13 mouse cellular contexts compared by ENCODE assay signal in genomic region chr11:4989187-4989586, GRCm38 (mm10). TPM values are rescaled to one million over a fixed set of nuclear protein-coding genes. Genes with fewer than 3 reads are reported as not detected.
DNase-seq lines count a peak whose midpoint lies in the region; ATAC-seq and TF ChIP-seq lines count a peak whose summit lies in the region.
"Had no signal": no experiment of that assay in that cellular context is flagged by ENCODE, and none has a peak within 500 bp of the region (broad histone marks: within the 10 kb centered on the region; RNA-seq: fewer than 3 reads in every experiment).

No protein-coding gene starts in this region.

- TF ChIP-seq CTCF in small intestine, adult 2 months (IDR thresholded peaks at IDR 0.05; ENCODE audit: extremely low read depth, insufficient read length, insufficient replicate concordance, low read depth, low read length) = no peak

- H3K9ac ChIP-seq in heart, embryonic 15.5 days = no peak overlapping the region
- no peak overlapping the region for H3K9ac ChIP-seq in forebrain, embryonic 11.5 days (ENCODE audit: low read length)
- H3K9ac ChIP-seq: hindbrain, embryonic 12.5 days; midbrain, embryonic 12.5 days had no signal

- H3K27me3 ChIP-seq in heart, embryonic 15.5 days = no peaks in the 10 kb centered on the region
- no peaks in the 10 kb centered on the region for H3K27me3 ChIP-seq in small intestine, adult 2 months (ENCODE audit: control insufficient read depth, insufficient read depth, low read length)
- H3K27me3 ChIP-seq in forebrain, embryonic 11.5 days (ENCODE audit: control insufficient read depth, insufficient read depth, low read length) = no peaks in the 10 kb centered on the region
- H3K27me3 ChIP-seq: hindbrain, embryonic 12.5 days; midbrain, embryonic 12.5 days had no signal

- intact Hi-C loops in heart, postnatal 14 days (cut with DNase I) = no loop called here

- H3K4me3 ChIP-seq in heart, embryonic 15.5 days = no peak overlapping the region
- H3K4me3 ChIP-seq in small intestine, adult 2 months (ENCODE audit: low read depth, low read length) = no peak overlapping the region
- no peak overlapping the region for H3K4me3 ChIP-seq in forebrain, embryonic 11.5 days (ENCODE audit: low read depth, low read length)
- H3K4me3 ChIP-seq: hindbrain, embryonic 12.5 days; midbrain, embryonic 12.5 days had no signal

- no peak for ATAC-seq in heart, embryonic 15.5 days (replicated peaks; ENCODE audit: insufficient number of reproducible peaks, insufficient read depth, low FRiP score, low read depth)
- peak; percentile 53 to 65; a peak in 3 of 4 replicates for ATAC-seq in hematopoietic stem cell, adult 5-6 weeks (replicated peaks in 1 of 2; ENCODE audit: insufficient read depth in 1 of 2, low FRiP score in 2 of 2, low TSS enrichment in 1 of 2, low read depth in 1 of 2, poor library complexity in 2 of 2, severe bottlenecking in 2 of 2)
- no peak for ATAC-seq in forebrain, embryonic 11.5 days (replicated peaks; ENCODE audit: low FRiP score)

- H3K27ac ChIP-seq in heart, embryonic 15.5 days = no peak overlapping the region
- H3K27ac ChIP-seq in small intestine, adult 2 months (ENCODE audit: insufficient read depth, low read depth, low read length) = peak overlapping the region; percentile 36; the same call in 1 of the 2 replicates
- H3K27ac ChIP-seq in forebrain, embryonic 11.5 days (ENCODE audit: low read depth, low read length) = no peak overlapping the region
- H3K27ac ChIP-seq: hindbrain, embryonic 12.5 days; midbrain, embryonic 12.5 days had no signal

- H3K36me3 ChIP-seq in heart, embryonic 15.5 days = no peaks in the 10 kb centered on the region; the same call in 1 of the 2 replicates
- peaks cover 14% of the 10 kb centered on the region for H3K36me3 ChIP-seq in small intestine, adult 2 months (ENCODE audit: control insufficient read depth, insufficient read depth, low read length)
- H3K36me3 ChIP-seq in forebrain, embryonic 11.5 days (ENCODE audit: control insufficient read depth, insufficient read depth, low read length) = no peaks in the 10 kb centered on the region; the same call in 1 of the 2 replicates

- WGBS in heart, embryonic 15.5 days = 49% methylated on average over 3 of the region's 3 CpGs
- 32% methylated on average over 3 of the region's 3 CpGs for WGBS in small intestine, adult 2 months
- 91% methylated on average over 3 of the region's 3 CpGs for WGBS in forebrain, embryonic 11.5 days

- H3K4me2 ChIP-seq in heart, embryonic 15.5 days = 0 out of 2 replicates have a peak overlapping the region, but pooled peaks have one; percentile 11
- H3K4me2 ChIP-seq in forebrain, embryonic 11.5 days (ENCODE audit: low read depth, low read length, severe bottlenecking) = no peak overlapping the region
- H3K4me2 ChIP-seq: hindbrain, embryonic 12.5 days; midbrain, embryonic 12.5 days had no signal

- TF ChIP-seq POLR2A in small intestine, adult 2 months (IDR thresholded peaks at IDR 0.05; ENCODE audit: low read depth, low read length) = no peak

- peaks cover 25% of the 10 kb centered on the region for H3K4me1 ChIP-seq in heart, embryonic 15.5 days (replicated peaks)
- peaks cover 16% of the 10 kb centered on the region for H3K4me1 ChIP-seq in small intestine, adult 2 months (ENCODE audit: control insufficient read depth, insufficient read depth, insufficient read length, low read length)
- peaks cover 7% of the 10 kb centered on the region; the same call in 1 of the 2 replicates for H3K4me1 ChIP-seq in forebrain, embryonic 11.5 days (replicated peaks; ENCODE audit: control insufficient read depth, insufficient read depth, low read length)

- DNase-seq in heart, postnatal 14 days = no peak
- peak; percentile 63 to 69 for DNase-seq in B cell, adult 2 months
- DNase-seq in cerebellum, postnatal 10 days = no peak
- DNase-seq in forebrain, embryonic 11.5 days (ENCODE audit: low spot score) = no peak
- DNase-seq in ovary, postnatal 14 days (ENCODE audit: low spot score) = no peak
- DNase-seq: adrenal gland, adult 2 months; cerebellum, adult 8-10 months; gastrocnemius, postnatal 36 days had no signal

- no peaks in the 10 kb centered on the region for H3K9me3 ChIP-seq in heart, embryonic 15.5 days (replicated peaks)
- no peaks in the 10 kb centered on the region for H3K9me3 ChIP-seq in forebrain, embryonic 11.5 days (ENCODE audit: control insufficient read depth, low read length)
- H3K9me3 ChIP-seq: hindbrain, embryonic 12.5 days; midbrain, embryonic 12.5 days had no signal

RNA-seq across cellular contexts. Expression of gene Ap1b1, which starts 2.6 kb away (rescaled TPM):
- polyA plus RNA-seq in heart, embryonic 15.5 days (2015; fragmentation: Nextera tagmentation; extraction: Ambion mirVana) = 32.1 and 44.9 TPM in 2 replicates
- 10 to 100 TPM; 48.9 to 51.7 TPM for total RNA-seq in heart, postnatal 14 days (2021)
- total RNA-seq in hematopoietic stem cell, adult 5-6 weeks (2017) = 45.0 and 80.8 TPM in 2 replicates
- polyA plus RNA-seq in small intestine, adult 2 months (2012; rRNA removed) = 55.8 and 96.1 TPM in 2 replicates
- polyA plus RNA-seq in forebrain, embryonic 11.5 days (2014; fragmentation: Nextera tagmentation; extraction: Ambion mirVana) = 59.2 and 66.4 TPM in 2 replicates

RNA-seq across cellular contexts. Expression of gene Nefh, which starts 41.3 kb away (rescaled TPM):
- polyA plus RNA-seq in heart, embryonic 15.5 days (2015; fragmentation: Nextera tagmentation; extraction: Ambion mirVana) = 0.13 and 0.60 TPM in 2 replicates
- under 1 TPM in 1 of 2 experiments, not detected in 1; 0.05 TPM for total RNA-seq in heart, postnatal 14 days (2021)
- 11.9 and 19.6 TPM in 2 replicates for total RNA-seq in hematopoietic stem cell, adult 5-6 weeks (2017)
- polyA plus RNA-seq in small intestine, adult 2 months (2012; rRNA removed) = 0.19 and 0.27 TPM in 2 replicates
- polyA plus RNA-seq in forebrain, embryonic 11.5 days (2014; fragmentation: Nextera tagmentation; extraction: Ambion mirVana) = 0.17 and 0.21 TPM in 2 replicates

Comparison
In these comparisons a context has a peak if more than half of its experiments do, and no peak if none do; other contexts are left out.
1. ATAC-seq: peak in hematopoietic stem cell, adult 5-6 weeks (2 of 2); none in heart, embryonic 15.5 days (single experiment) and forebrain, embryonic 11.5 days (single experiment).
2. DNase-seq: peak in B cell, adult 2 months (2 of 2); none in heart, postnatal 14 days (0 of 2), cerebellum, postnatal 10 days (0 of 2), forebrain, embryonic 11.5 days (single experiment) and ovary, postnatal 14 days (single experiment).